Mouse (Mus musculus) embryonic fibroblast, embryonic 13.5 days (primary cell): Measurements from ENCODE around the gene Cacng2.

Experiments
- CTCF ChIP-seq: IDR thresholded peaks from 2 replicates; pipeline ENCODE4 v1.5.1; 2011; ENCODE audit warnings: mild to moderate bottlenecking, control low read depth, low read length, moderate library complexity, borderline replicate concordance; ENCODE audit not compliant: insufficient read depth
- POLR2A ChIP-seq: IDR thresholded peaks from 2 replicates; pipeline ENCODE4 v1.6.1; 2011; ENCODE audit warnings: low read depth, mild to moderate bottlenecking, control low read depth, low read length, moderate library complexity

DNA sequence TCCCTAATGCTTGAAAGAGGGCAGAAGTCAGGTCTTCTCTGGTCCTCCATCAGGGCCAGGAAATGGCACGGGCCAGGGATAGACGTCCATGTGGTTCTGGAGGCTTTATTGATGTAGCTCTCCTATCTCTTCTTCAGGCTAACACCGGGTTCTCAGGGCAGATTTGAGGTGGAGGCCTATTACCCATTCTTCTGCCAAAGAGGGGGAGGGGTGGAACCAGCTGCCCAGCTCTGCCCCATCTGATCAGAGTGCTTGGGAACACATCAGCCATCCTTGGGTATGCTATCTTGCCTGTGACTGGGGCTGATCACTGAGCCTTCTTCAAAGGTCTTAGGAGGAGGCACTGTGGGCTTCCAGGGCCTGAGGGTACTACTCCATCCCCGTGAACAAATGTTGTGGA, 39.5 kb downstream of the Cacng2 start:
- no peak for TF ChIP-seq POLR2A
- no peak for TF ChIP-seq CTCF
